Mouse (Mus musculus) embryo, embryonic 11.5 days (tissue): Measurements from ENCODE around the gene Cmtm8.

Source experiments
- DNase-seq: peaks from one replicate; pipeline ENCODE4 v3.0.0-alpha.2; 2012; ENCODE audit warnings: low read depth, low spot score

The Cmtm8 gene

DNA sequence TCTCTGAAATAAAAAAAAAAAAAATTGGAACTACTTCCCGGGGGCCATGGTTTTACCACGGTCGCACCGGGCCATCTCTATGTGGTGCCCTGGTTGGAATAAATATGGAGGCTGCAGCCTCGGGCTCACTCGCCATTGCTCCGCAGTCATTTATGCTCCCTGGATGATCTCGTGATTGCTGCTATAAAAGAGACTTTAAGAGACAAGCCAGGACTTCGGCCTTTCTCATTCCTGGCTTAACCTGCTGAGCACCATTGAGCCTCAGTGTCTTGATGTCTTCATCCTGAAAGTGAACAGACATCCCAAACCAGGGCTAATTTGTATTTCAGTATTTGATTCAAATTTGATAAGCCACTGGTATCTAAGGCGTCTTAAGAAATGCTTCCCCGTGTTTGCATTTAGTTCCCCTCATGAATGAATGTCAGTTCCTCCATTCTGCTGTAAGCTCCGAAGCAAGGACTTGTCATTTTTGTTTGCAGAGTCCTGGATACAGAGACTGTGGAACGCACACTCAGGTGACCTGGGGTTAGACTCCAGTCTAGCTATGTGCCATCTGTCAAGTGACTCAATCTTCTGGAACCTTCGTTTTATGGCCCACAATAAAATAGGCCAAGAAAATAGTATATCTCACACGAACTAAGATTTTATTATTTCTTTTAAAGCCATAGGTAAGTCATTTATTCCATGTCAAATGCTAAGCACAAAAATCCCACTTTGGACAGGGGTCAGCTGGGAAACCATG, 22.2 kb downstream of the Cmtm8 start:
- DNase-seq, result no peak

DNA sequence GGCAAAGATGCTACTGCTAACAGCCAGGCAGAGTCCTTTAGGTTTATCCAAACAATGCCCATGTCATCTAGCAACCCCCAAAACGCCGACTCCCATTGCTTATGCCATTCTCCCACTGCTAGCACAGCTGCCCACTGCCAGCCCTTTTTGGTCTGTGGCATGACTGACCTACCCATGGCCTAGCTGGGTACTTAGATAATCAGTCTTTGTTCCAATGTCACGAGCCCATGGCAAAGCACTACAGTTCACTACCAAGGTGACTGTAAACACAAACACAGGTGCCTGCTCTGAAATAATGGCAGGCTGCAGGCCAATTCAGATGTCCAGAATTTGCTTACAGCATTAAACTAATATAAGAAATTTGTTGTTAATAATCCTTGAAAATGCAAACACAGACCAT, 25.0 kb downstream of the Cmtm8 start:
- no peak for DNase-seq

DNA sequence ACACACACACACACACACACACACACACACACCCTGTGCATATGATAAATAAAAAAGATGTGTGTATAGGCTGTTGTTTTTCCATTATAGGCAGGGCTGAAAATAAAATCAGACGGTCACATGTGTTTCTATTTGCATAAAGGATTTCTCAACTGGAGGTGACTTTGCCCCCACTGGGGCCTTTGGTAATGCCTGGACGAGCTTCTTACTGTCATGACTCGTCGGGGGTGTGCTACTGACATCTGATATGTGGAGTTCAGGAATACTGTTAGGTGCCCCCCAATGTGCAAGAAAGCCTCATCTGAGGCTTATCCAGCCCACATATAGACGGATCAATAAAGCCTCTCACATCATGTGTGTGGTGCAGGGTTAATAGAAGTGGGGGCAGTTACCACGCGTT, 26.9 kb downstream of the Cmtm8 start:
- DNase-seq, result no peak

DNA sequence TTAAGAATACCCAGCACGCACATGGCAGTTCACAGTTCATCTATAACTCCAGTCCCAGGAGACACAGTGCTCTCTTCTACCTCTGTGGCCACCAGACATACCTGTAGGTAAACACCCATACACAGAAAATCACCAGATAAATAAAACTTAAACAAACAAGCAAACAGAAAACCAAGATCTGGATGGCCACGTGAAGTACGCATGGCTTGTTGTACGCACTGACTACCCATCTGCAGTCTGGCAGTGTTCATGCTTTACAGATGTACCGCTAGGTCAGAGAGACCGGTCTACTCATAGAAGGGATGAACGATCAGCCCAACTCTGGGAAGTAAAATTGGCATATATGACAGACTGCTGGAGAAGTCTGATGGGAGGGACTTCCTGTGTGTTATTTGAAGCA, 27.8 kb downstream of the Cmtm8 start:
- no peak for DNase-seq

DNA sequence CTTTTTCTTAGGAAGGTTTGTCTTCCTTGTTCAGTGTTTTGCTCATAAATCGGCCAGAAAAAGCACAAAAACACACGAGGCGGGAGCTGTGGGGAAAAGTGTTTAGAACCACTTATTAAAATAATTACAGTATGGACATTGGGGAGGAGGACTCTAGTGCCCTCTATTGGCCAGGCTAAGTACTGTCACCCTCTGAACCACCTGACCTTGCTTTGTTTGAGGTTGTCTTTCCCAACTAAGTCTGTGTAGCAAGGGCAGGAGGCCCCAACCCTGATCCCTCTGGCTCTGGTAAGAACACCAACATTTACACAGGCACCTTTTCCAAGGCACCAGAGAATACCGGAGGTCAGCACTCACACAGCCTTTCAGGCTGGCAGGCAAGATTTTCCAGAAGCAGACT, 28.6 kb downstream of the Cmtm8 start:
- no peak for DNase-seq

DNA sequence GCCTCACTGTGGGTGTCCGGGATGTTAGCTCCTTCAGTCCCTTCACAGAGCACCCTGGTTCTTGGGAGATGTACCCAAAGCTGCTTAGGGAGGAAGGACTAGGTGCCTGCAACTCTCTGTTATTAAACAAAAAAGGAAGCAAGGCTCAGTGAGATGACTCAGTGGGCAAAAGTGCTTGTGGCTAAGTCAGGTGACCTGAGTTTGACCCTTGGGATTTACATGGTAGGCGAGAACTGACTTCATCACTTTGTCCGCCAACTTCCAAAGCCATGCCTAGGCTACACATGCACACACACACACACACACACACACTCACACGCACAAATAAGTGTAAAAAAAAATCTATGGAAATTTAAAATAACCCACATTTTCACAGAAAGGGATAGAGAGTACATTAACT, 32.0 kb downstream of the Cmtm8 start:
- no peak for DNase-seq

DNA sequence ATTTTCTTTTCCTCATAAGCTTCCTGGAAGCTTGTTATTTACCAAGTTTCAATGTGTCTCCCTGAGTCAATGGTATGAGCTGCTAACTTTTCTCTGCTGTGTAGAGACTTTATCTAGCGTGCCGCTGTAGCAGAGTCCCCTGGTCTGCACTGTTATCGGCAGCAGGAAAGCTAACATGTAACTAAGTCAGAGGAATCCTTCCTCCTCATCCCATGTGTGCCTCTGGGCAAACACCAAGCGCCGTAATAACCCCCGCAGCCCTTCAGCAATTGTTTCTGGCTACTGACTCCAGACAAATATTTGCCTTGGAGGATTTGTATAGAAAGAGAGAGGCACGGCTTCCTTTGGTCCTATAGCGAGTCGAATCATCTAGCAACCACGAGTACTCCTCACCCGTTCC, 33.1 kb downstream of the Cmtm8 start:
- DNase-seq, result no peak

DNA sequence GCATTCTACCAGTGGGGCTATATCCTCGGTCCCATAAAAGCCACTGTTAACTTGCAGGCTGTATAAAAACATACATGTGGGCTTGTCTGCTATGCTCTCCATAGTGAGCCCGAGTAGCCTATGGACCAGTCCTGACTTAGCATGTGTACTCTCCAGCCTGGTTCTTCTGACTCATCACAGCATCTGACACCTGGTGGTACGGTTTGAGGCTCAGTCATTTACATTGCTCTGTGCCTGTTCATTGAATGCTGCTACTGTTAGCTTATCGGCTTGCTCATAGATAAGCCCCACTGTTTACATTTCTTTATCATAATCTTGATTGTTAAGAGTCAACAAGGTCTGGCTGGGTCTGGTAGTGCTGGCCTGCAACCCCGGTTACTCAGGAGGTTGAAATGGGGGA, 35.3 kb downstream of the Cmtm8 start:
- DNase-seq, result no peak

DNA sequence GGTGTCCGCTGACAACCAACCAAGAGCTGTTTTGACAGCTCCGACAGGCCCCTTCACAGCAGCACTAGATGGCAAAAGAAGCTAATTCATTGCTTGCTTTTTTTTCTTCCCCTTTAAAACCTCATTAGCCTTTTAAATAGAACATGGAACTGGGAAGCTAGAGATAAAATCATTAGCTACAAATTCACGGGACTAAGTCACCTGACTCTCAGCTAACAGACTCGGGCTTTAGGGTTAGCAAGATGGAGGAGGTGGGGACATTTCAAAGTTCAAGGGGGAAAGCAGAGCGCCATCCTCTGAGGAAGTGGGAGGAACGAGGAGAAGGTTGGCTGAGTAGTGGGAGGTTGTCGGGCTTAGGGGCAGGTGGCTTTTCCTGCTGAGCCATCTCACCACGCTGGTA, 36.7 kb downstream of the Cmtm8 start:
- no peak for DNase-seq

DNA sequence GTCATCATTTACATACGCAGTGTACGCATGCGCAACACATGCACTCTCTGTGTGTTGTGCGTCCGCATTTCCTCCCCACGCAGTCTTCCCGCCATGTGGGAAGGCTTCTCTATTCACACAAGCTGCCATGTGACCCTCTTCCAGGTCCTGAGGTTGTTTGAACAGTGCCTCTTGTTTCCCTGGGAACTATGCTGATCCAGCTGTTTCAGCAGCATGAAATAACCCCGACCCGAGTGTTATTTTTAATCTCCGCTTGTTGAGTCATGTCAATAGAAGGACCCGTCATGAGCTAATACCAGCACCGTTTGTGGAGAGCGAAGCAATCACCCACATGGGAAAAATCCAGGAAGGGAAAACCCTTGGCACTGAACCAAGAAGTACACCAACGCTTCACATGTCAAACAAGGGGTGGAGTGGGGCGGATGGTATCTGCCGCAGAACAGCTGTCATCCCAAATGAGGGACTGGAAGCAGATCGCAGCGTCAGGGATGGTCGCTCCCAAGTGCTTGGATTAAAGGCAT, 38.7 kb downstream of the Cmtm8 start:
- DNase-seq, result no peak

DNA sequence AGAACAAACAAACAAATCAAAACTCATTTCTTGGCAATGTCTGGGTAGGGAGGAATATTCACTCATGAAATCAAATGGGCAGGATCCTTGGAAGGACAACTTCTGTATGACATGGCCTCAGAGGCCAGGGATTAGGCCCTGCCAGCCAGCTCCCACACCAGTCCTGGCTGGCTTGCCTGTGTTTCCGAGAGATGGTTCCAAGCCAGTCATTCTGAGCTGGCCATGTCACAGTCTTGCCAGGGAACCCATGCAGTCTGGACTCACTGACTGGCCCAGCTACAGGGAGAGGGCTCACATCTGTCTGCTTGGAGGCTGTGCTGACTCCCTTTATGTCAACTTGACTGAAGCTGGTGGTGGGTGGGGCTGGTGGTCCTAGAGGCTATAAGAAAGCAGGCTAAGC, 41.8 kb downstream of the Cmtm8 start:
- no peak for DNase-seq

DNA sequence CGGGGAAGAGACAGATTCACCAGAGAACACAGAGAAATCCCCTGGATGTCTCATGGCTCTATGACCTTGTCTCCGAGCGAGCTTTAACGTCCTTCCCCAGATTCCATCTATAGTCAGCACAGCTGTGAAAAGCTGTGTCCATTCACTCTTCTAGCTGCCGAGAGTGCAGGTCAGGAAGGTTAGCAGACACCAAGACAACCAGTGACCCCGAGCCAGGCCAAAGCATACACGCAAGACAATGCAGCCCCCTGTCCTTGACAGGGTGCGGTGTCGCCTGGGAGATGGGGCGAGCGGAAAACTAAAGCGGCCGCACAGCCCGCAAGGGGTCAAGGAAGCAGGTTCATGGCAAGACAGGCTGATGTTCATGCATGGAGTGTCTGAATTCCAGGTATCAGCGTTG, 42.7 kb downstream of the Cmtm8 start:
- DNase-seq, result no peak

DNA sequence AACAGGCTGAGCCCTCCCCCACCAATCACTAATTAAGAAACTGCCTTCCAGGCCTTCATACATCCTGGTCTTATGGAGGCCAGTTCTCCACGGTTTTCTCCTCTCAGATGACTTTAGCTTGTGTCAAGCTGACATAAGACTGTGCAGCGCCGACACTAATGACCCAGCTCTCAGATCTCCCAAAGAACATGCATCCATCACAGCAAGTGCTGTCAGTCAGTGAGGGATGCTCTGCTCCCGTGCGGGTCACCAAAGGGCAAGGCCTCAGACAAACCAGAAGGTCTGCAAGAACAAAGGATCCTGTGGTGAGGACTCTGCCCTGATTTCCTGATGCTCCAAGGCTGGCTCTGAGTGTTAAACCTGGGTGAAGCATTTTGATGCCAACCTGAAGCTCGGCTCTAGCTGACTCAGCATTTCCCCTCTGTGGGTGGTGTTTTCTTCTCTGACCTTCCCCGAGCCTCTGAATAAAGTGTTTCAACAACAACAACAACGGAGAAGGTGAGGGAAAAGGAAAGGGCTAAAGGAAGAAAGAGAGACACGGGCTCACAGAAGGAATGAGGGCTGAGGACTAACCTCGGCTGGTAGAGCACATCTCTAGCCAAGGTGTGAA, 44.4 kb downstream of the Cmtm8 start:
- DNase-seq, result no peak

DNA sequence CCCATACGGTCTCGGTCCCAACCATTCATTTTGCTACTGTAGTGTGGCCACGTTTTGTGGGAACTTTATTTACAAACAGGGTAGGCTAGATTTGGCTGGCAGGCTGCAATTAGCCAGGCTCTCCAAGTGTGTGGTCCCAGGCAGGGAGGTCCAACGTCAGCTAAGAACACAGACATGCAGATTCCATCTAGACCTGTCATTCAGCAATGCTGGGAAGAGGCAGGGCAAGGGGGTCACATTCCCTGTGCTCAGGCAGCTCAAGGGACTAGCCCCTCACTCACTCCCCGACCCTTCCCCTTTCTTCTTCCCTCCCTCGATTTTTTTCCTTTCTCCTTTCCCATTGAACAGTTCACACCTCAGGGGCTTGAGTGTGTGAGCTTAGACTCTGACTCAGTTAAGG, 45.1 kb downstream of the Cmtm8 start:
- DNase-seq, result no peak

DNA sequence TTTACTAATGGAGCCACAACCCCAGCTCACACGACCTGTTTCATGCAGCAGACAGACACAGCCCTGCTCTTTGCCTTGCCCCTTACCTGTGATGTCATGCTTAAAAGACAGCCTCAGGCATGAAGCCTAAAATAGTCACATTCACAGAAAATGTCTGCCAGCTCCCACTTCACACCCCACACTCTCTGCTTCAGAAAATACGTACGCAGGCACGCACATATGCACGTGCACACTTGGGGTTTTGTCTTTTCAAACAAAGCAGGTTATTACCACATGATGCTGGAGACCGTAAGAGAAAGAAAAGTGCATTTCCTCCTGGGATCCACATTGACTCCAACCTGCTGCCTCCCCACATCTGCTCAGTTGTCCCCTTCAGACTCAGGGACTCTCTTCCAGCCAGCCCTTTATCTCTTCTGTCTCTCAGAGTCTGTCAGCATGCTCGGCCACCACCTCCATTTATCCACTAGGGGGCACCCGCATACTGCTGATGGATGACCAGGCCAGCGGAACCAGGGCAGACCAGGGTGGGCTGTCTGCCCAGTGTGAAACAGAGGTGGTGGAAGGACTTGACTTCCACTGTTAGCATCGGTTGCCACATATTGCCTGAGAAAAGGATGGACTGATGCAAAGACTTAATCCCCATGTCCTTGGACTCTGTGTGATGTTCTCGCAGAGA, 46.5 kb downstream of the Cmtm8 start:
- DNase-seq, result peak; percentile 80

DNA sequence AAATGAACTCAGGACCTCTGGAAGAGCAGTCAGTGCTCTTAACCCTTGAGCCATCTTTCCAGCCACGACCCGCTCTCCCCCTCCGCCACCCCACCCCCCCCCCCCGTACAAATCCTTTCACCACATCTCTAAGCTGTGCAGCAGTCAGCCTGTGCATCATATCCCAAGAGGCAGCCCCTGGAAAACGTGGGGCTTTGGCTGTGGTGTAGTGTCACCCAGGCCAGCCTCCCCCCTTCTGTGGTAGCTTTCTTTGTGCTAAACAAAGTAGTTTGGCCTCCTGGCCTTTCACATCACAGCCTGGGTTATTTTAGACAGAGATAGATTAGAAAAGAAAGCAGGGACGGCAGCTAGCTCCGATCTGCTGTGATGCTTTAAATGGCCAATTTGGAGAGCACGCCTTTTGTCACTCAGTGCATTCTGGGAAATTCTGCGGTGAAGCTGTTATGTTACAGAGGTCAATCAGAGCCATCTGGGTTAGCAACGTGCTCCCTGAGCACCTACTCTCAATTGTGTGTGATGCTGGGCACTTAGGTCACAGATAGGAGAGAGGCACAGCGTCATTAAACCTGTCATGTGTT, 47.4 kb downstream of the Cmtm8 start:
- no peak for DNase-seq

DNA sequence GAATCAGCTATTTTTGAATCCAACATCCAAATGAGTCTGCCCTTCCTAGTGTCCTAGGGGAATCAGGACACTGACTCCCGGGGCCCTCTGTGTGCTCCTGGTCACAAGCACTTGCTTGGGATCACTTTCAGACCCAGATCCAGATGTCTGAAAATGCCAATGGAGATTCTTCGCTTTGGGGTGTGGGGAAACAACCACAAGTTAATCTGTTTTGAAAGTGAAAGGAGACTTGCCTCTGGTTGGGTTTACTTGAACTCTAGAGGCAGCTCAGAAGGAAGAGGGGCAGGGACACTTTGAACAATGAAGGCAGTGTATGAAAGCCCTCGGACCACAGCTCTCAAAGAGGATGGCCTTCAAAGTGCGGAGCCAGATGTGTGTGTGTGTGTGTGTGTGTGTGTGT, 49.5 kb downstream of the Cmtm8 start:
- DNase-seq, result no peak

DNA sequence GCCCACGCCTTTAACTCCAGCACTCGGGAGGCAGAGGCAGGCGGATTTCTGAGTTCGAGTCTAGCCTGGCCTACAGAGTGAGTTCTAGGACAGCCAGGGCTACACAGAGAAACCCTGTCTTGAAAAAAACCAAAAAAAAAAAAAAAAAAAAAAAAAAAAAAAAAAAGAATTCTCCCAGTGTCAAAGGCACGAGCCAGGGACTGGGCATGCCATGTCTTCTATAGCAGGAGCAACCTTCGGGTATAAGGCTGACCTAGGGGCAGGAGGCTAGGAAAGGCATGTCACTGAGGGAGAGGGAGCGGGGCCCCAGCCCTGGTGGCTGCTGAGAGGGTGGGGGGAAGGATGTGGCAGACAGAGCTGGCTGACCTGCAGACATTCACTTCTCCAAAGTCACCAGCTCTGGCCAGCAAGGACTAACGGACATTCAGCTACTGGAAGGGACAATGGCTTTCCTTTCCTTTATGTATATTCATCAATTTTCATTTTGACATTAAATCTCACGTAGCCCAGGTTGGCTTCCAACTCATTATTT, 50.1 kb downstream of the Cmtm8 start:
- no peak for DNase-seq

DNA sequence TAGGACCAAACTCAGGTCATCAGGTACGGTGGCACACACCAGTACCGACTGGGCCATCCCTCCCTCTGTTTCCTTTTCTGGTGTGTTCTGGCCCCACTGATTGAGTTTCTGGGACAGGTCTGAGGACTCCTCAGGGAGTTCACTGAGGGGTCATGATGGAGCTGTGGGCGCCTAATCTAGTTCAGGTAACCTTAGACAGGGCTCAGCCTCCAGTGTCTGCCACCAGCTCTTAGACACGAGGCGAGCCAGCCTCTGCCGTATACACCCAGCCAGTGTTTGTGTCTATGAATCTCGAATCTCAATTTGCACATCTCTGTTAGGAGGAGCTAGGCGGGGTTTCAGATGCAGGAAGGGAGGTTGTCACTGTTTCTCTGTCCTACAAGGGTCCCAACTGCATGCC, 54.0 kb downstream of the Cmtm8 start:
- no peak for DNase-seq

DNA sequence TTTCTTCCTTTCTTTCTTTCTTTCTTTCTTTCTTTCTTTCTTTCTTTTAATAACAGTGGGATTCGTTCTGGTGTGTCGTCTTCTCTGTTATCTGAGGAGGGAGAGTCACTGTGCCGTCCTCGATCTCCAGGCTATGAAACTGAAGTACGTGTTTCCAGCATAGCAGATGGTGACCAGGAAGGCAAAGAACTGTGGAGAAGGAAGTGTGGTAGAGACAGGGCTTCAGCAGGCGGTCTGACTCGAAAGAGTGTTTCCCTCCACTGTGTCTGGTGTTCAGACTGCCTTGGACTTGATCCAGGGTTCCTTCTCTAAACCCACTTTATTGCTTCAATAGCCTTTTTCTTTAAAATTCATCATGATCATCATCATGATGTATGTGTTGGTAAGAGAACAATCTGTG, 54.4 kb downstream of the Cmtm8 start:
- no peak for DNase-seq

DNA sequence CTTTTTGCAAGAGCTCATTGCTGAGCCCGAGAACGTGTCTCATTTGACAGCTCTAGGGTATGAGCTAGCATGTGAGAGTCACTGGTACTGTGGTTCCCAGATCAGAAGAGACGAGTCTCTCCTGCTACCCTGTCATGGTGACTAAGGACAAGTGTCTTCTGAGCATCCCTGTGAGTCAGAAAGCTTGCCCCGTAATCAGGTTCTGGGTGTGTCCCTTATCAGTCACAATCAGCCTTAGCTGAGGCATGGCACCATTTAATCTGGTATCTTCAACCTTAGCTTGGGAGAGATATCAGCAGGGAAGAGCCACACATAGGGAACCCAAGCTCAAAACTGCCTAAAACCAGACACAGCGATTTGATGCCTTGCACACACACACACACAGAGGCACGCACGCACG, 55.3 kb downstream of the Cmtm8 start:
- no peak for DNase-seq

DNA sequence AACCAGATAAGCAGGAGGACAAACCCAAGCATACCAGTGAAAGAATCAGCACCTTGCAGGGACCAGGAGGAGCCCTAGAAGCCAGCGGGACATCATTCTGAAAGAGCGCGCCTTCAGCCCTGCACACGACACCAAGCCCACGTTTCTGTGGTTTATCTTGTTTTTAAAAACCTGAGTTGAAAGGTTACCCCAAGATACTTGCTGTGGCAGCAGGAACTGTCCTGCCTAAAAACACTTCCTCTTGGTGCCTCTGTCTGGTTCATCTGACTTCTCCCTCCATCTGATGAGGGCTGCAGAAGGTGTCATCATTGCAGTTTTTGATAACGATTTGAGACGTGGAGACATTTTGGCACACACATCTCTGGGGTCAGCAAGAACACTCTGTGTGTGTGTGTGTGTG, 56.2 kb downstream of the Cmtm8 start:
- no peak for DNase-seq
